Mouse (Mus musculus) T-helper 17 cell (primary cell): Measurements from ENCODE around the gene Tob2.

Experiments used
- in situ Hi-C, 2 experiments: fragments of 300-600 bp; cut with MboI, MseI; formaldehyde crosslinking; loops; 1 replicate in 1 of 2; 2 replicates in 1 of 2; pipeline ENCODE4 v1.15.1; 2025; ENCODE audit warnings: high pct_unique_total_duplicates in 2 of 2

Gene Tob2

GRCm38 (mm10) chr15:81869985-81870384 is 11.4 kb upstream of the Tob2 start:
- in situ Hi-C loops = loop anchor here in 1 of 2 experiments (25.0 kb wide), 1 partner anchor 1242 kb away; the partner anchor contains the start of gene Rrp7a

GRCm38 (mm10) chr15:81864238-81864637 is 5.6 kb upstream of the Tob2 start:
- in situ Hi-C loops = loop anchor here in 1 of 2 experiments (25.0 kb wide), 1 partner anchor 1248 kb away; the partner anchor contains the start of gene Rrp7a

GRCm38 (mm10) chr15:81860471-81861135 is 2.0 kb upstream of the Tob2 start:
- in situ Hi-C loops = loop anchor here in 1 of 2 experiments (25.0 kb wide), 1 partner anchor 1252 kb away; the partner anchor contains the start of gene Rrp7a

GRCm38 (mm10) chr15:81859330-81860255 is 997 bp upstream of the Tob2 start:
- in situ Hi-C loops = loop anchor here (10.0 to 25.0 kb wide), 3 partner anchors 275 to 1253 kb away; partner anchors contain the start of genes Rrp7a (in 1 of the 2) and Srebf2 (in 1 of the 2)

- in situ Hi-C loops = loop anchor here (10.0 to 25.0 kb wide), 3 partner anchors 277 to 1254 kb away; partner anchors contain the start of genes Rrp7a (in 1 of the 2) and Srebf2 (in 1 of the 2)
Observed at GRCm38 (mm10) chr15:81858138-81858516, 469 bp downstream of the Tob2 start.

GRCm38 (mm10) chr15:81857724-81858116 is 876 bp downstream of the Tob2 start:
- in situ Hi-C loops = loop anchor here (10.0 to 25.0 kb wide), 3 partner anchors 277 to 1255 kb away; partner anchors contain the start of genes Rrp7a (in 1 of the 2) and Srebf2 (in 1 of the 2)

- in situ Hi-C loops = loop anchor here (10.0 to 25.0 kb wide), 3 partner anchors 278 to 1255 kb away; partner anchors contain the start of genes Rrp7a (in 1 of the 2) and Srebf2 (in 1 of the 2)
Observed at GRCm38 (mm10) chr15:81856938-81857723, 1.5 kb downstream of the Tob2 start.

- in situ Hi-C loops = loop anchor here (10.0 to 25.0 kb wide), 3 partner anchors 279 to 1256 kb away; partner anchors contain the start of genes Rrp7a (in 1 of the 2) and Srebf2 (in 1 of the 2)
Observed at GRCm38 (mm10) chr15:81856030-81856790, 2.4 kb downstream of the Tob2 start.

- in situ Hi-C loops = loop anchor here (10.0 to 25.0 kb wide), 3 partner anchors 282 to 1259 kb away; partner anchors contain the start of genes Rrp7a (in 1 of the 2) and Srebf2 (in 1 of the 2)
Observed at GRCm38 (mm10) chr15:81853081-81853480, 5.5 kb downstream of the Tob2 start.

GRCm38 (mm10) chr15:81852411-81853000 is 6.1 kb downstream of the Tob2 start:
- in situ Hi-C loops = loop anchor here (10.0 to 25.0 kb wide), 3 partner anchors 282 to 1260 kb away; partner anchors contain the start of genes Rrp7a (in 1 of the 2) and Srebf2 (in 1 of the 2)

- in situ Hi-C loops = loop anchor here (10.0 to 25.0 kb wide), 3 partner anchors 283 to 1261 kb away; partner anchors contain the start of genes Rrp7a (in 1 of the 2) and Srebf2 (in 1 of the 2)
Observed at GRCm38 (mm10) chr15:81851375-81851774, 7.2 kb downstream of the Tob2 start.

- in situ Hi-C loops = loop anchor here (10.0 to 25.0 kb wide), 3 partner anchors 284 to 1262 kb away; partner anchors contain the start of genes Rrp7a (in 1 of the 2) and Srebf2 (in 1 of the 2)
Observed at GRCm38 (mm10) chr15:81850718-81851117, 7.9 kb downstream of the Tob2 start.

- in situ Hi-C loops = loop anchor here in 1 of 2 experiments (10.0 kb wide), 1 partner anchor 1584 kb away; the partner anchor contains the start of gene Rps19bp1
Observed at GRCm38 (mm10) chr15:81849104-81849503, 9.5 kb downstream of the Tob2 start.

GRCm38 (mm10) chr15:81848301-81848700 is 10.3 kb downstream of the Tob2 start:
- in situ Hi-C loops = loop anchor here in 1 of 2 experiments (10.0 kb wide), 1 partner anchor 1584 kb away; the partner anchor contains the start of gene Rps19bp1

GRCm38 (mm10) chr15:81847861-81848260 is 10.7 kb downstream of the Tob2 start:
- in situ Hi-C loops = loop anchor here in 1 of 2 experiments (10.0 kb wide), 1 partner anchor 1583 kb away; the partner anchor contains the start of gene Rps19bp1

GRCm38 (mm10) chr15:81847161-81847560 is 11.4 kb downstream of the Tob2 start:
- in situ Hi-C loops = loop anchor here in 1 of 2 experiments (10.0 kb wide), 1 partner anchor 1582 kb away; the partner anchor contains the start of gene Rps19bp1

GRCm38 (mm10) chr15:81846755-81847154 is 11.8 kb downstream of the Tob2 start:
- in situ Hi-C loops = loop anchor here in 1 of 2 experiments (10.0 kb wide), 1 partner anchor 1582 kb away; the partner anchor contains the start of gene Rps19bp1

- in situ Hi-C loops = loop anchor here in 1 of 2 experiments (10.0 kb wide), 1 partner anchor 1581 kb away; the partner anchor contains the start of gene Rps19bp1
Observed at GRCm38 (mm10) chr15:81845724-81846123, 12.9 kb downstream of the Tob2 start.
